Mouse (Mus musculus) testis, adult 2 months (tissue): ENCODE data around the gene Flt3l. TPM values are rescaled to one million over a fixed set of nuclear protein-coding genes. Genes with fewer than 3 reads are reported as not detected.
A peak's percentile ranks its signal among the peaks of the same experiment; 100 is the strongest.

Source experiments
- H3K27ac ChIP-seq: fragments of 200-500 bp; 2 replicates; pipeline ENCODE4 v1.5.1; 2012; ENCODE audit warnings: low read depth, low read length; ENCODE audit not compliant: control insufficient read depth, insufficient read depth
- H3K27me3 ChIP-seq: fragments of 200-500 bp; 2 replicates; pipeline ENCODE4 v1.6.1; 2012; ENCODE audit warnings: mild to moderate bottlenecking, low read length, moderate library complexity; ENCODE audit not compliant: control insufficient read depth, insufficient read depth
- H3K36me3 ChIP-seq: fragments of 200-500 bp; 2 replicates; pipeline ENCODE4 v1.6.1; 2012; ENCODE audit warnings: mild to moderate bottlenecking, low read length; ENCODE audit not compliant: control insufficient read depth, insufficient read depth
- H3K4me1 ChIP-seq: fragments of 200-500 bp; 2 replicates; pipeline ENCODE4 v1.6.1; 2012; ENCODE audit warnings: low read length; ENCODE audit not compliant: control insufficient read depth, insufficient read depth
- H3K4me3 ChIP-seq: fragments of 200-500 bp; 2 replicates; pipeline ENCODE4 v1.5.1; 2012; ENCODE audit warnings: low read depth, mild to moderate bottlenecking, low read length, moderate library complexity, mixed read lengths; ENCODE audit not compliant: control insufficient read depth
- CTCF ChIP-seq: fragments of 200-500 bp; IDR thresholded peaks from 2 replicates; pipeline ENCODE4 v1.5.1; 2012; ENCODE audit warnings: low read depth, mild to moderate bottlenecking, inconsistent platforms, low read length, moderate library complexity; ENCODE audit not compliant: control insufficient read depth, insufficient read depth, insufficient replicate concordance
- POLR2A ChIP-seq: fragments of 200-500 bp; IDR thresholded peaks from 2 replicates; pipeline ENCODE4 v1.6.1; 2012; ENCODE audit warnings: low read depth, mild to moderate bottlenecking, inconsistent platforms, low read length, moderate library complexity; ENCODE audit not compliant: control insufficient read depth
- polyA plus RNA-seq: library from polyadenylated mRNA; depleted of rRNA; stranded (reverse); fragments of >200 nt; gene quantifications from 2 replicates; pipeline ENCODE4 v1.2.3, GENCODE M21; 2012

Gene Flt3l
- polyA plus RNA-seq, 1 experiment, result 3.9 TPM

- H3K4me3 ChIP-seq, result no peak overlapping the region
- H3K27me3 ChIP-seq, result no peaks in the 10 kb centered on the region
- TF ChIP-seq CTCF (no peak), POLR2A (no peak)
Measured at GRCm38 (mm10) chr7:45162996-45163615, 26.9 kb upstream of the Flt3l start.

GRCm38 (mm10) chr7:45162551-45162950 lies 26.3 kb upstream of the Flt3l start:
- H3K4me3 ChIP-seq, result peak overlapping the region; percentile 68
- TF ChIP-seq CTCF, result no peak
- TF ChIP-seq POLR2A, result no peak
- H3K27ac ChIP-seq, result no peak overlapping the region
- no peaks in the 10 kb centered on the region for H3K27me3 ChIP-seq
- H3K36me3 ChIP-seq, result peaks cover 3% of the 10 kb centered on the region; the same call in 1 of the 2 replicates
- H3K4me1 ChIP-seq, result peaks cover 17% of the 10 kb centered on the region

More at GRCm38 (mm10) chr7:45162996-45163615, 26.9 kb upstream of the Flt3l start:
- H3K27ac ChIP-seq, result no peak overlapping the region
- H3K36me3 ChIP-seq, result peaks cover 2% of the 10 kb centered on the region; the same call in 1 of the 2 replicates
- H3K4me1 ChIP-seq, result peaks cover 23% of the 10 kb centered on the region

- TF ChIP-seq POLR2A, result no peak
- peak; percentile 87 for TF ChIP-seq CTCF
- H3K4me1 ChIP-seq, result peaks cover 16% of the 10 kb centered on the region
- H3K27ac ChIP-seq, result peak overlapping the region; percentile 26; the same call in 1 of the 2 replicates
- no peaks in the 10 kb centered on the region for H3K27me3 ChIP-seq
- H3K4me3 ChIP-seq, result peak overlapping the region; percentile 68
- H3K36me3 ChIP-seq, result peaks cover 3% of the 10 kb centered on the region; the same call in 1 of the 2 replicates
Measured at GRCm38 (mm10) chr7:45161612-45162473, 25.6 kb upstream of the Flt3l start.

GRCm38 (mm10) chr7:45160866-45161265 lies 24.6 kb upstream of the Flt3l start:
- H3K27me3 ChIP-seq, result no peaks in the 10 kb centered on the region
- TF ChIP-seq POLR2A (no peak), CTCF (no peak)
- no peak overlapping the region for H3K4me3 ChIP-seq
- H3K36me3 ChIP-seq, result peaks cover 3% of the 10 kb centered on the region; the same call in 1 of the 2 replicates
- no peak overlapping the region for H3K27ac ChIP-seq
- H3K4me1 ChIP-seq, result peaks cover 15% of the 10 kb centered on the region

- H3K27me3 ChIP-seq, result no peaks in the 10 kb centered on the region
- H3K4me1 ChIP-seq, result peaks cover 17% of the 10 kb centered on the region
- H3K36me3 ChIP-seq, result peaks cover 5% of the 10 kb centered on the region; the same call in 1 of the 2 replicates
- H3K27ac ChIP-seq, result no peak overlapping the region
- no peak for TF ChIP-seq POLR2A
- no peak for TF ChIP-seq CTCF
- H3K4me3 ChIP-seq, result no peak overlapping the region
Measured at GRCm38 (mm10) chr7:45160316-45160800, 24.1 kb upstream of the Flt3l start.

GRCm38 (mm10) chr7:45158991-45159390 lies 22.8 kb upstream of the Flt3l start:
- no peak overlapping the region for H3K4me3 ChIP-seq
- H3K27ac ChIP-seq, result no peak overlapping the region
- TF ChIP-seq POLR2A (no peak), CTCF (no peak)
- H3K4me1 ChIP-seq, result peaks cover 16% of the 10 kb centered on the region
- no peaks in the 10 kb centered on the region for H3K27me3 ChIP-seq
- peaks cover 5% of the 10 kb centered on the region; the same call in 1 of the 2 replicates for H3K36me3 ChIP-seq

GRCm38 (mm10) chr7:45157459-45157858 lies 21.2 kb upstream of the Flt3l start:
- Histone ChIP-seq H3K4me1 (peaks cover 10% of the 10 kb centered on the region), H3K27ac (no peak overlapping the region), H3K4me3 (no peak overlapping the region), H3K36me3 (peaks cover 5% of the 10 kb centered on the region; the same call in 1 of the 2 replicates), H3K27me3 (no peaks in the 10 kb centered on the region)
- no peak for TF ChIP-seq POLR2A
- no peak for TF ChIP-seq CTCF
